Mouse (Mus musculus): ENCODE data around the gene Jag1.

- TF ChIP-seq CTCF (conservative IDR thresholded peaks at IDR 0.05; ENCODE audit: insufficient read depth, insufficient read length, low read depth, low read length) (no peak), POLR2A (IDR thresholded peaks at IDR 0.05; ENCODE audit: low read depth, low read length) (no peak)
These were observed at the start of gene Jag1 for GRCm38 (mm10) chr2:137116025-137116674.

Data from kidney, adult 2 months (tissue).